Mouse (Mus musculus) monocyte, adult 2 months (primary cell): ENCODE measurements at regions not wholly inside any gene's neighbourhood (a gene's known extent, or its start where the extent isn't known, plus 50 kb on each side); places are given as distances from the start of the nearest gene placed in this dataset.

Source experiments
- DNase-seq, 2 experiments: peaks; one replicate each; pipeline ENCODE4 v3.0.0; 2022; ENCODE audit warnings: low spot score in 2 of 2, low read depth in 1 of 2

GRCm38 (mm10) chr13:106562161-106562560 lies 374.6 kb downstream of the Ipo11 start:
- no peak for DNase-seq

GRCm38 (mm10) chr13:106525406-106526206 lies 411.2 kb downstream of the Ipo11 start:
- DNase-seq = no peak

GRCm38 (mm10) chr13:106514510-106515169 lies 422.1 kb downstream of the Ipo11 start:
- DNase-seq = no peak

GRCm38 (mm10) chr13:106513669-106514068 lies 423.1 kb downstream of the Ipo11 start:
- no peak for DNase-seq

- DNase-seq = no peak
Measured at GRCm38 (mm10) chr13:106510435-106510834, 426.3 kb downstream of the Ipo11 start.

- no peak for DNase-seq
Measured at GRCm38 (mm10) chr13:106501273-106501672, 435.5 kb downstream of the Ipo11 start.

GRCm38 (mm10) chr13:106471264-106471663 lies 465.5 kb downstream of the Ipo11 start:
- DNase-seq = no peak

GRCm38 (mm10) chr13:106454366-106454927 lies 482.3 kb downstream of the Ipo11 start:
- DNase-seq = no peak

- no peak for DNase-seq
Measured at GRCm38 (mm10) chr13:106432165-106432564, 504.6 kb downstream of the Ipo11 start.

GRCm38 (mm10) chr13:106406608-106407038 lies 530.1 kb downstream of the Ipo11 start:
- no peak for DNase-seq

GRCm38 (mm10) chr13:106392642-106393041 lies 544.1 kb downstream of the Ipo11 start:
- no peak for DNase-seq

- no peak for DNase-seq
Measured at GRCm38 (mm10) chr13:106388634-106389033, 548.1 kb downstream of the Ipo11 start.

GRCm38 (mm10) chr13:106367589-106367988 lies 569.2 kb downstream of the Ipo11 start:
- no peak for DNase-seq

- DNase-seq = no peak
Measured at GRCm38 (mm10) chr13:106352614-106353409, 583.9 kb downstream of the Ipo11 start.

- DNase-seq = no peak
Measured at GRCm38 (mm10) chr13:106332025-106332424, 604.7 kb downstream of the Ipo11 start.

- DNase-seq = no peak
Measured at GRCm38 (mm10) chr13:106318980-106319379, 617.8 kb downstream of the Ipo11 start.

GRCm38 (mm10) chr13:106318476-106318875 lies 618.3 kb downstream of the Ipo11 start:
- DNase-seq = no peak

- no peak for DNase-seq
Measured at GRCm38 (mm10) chr13:106317300-106317699, 619.5 kb downstream of the Ipo11 start.

- DNase-seq = no peak
Measured at GRCm38 (mm10) chr13:106281181-106281580, 655.6 kb downstream of the Ipo11 start.

GRCm38 (mm10) chr13:106259874-106260273 lies 676.9 kb downstream of the Ipo11 start:
- no peak for DNase-seq
